29 mouse cellular contexts compared by ENCODE assay signal in the genomic region with DNA sequence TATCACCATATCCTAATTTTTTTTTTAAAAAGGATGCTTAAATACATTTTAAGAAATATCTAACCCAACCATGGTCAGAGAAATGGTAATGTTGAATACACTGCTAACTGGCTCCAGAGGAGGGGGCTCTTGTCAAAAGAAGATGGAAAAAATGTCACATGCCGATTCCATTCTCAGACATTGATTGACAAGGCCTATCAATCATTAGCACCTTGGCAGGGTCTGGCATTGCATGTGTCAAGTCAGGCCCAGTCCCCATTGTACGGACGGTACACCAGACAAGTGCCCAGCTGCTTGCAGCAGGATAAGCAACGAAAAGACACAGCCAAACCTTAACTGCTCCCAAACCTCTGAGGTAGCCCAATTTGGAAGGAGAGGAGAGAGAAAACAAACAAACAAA. TPM values are rescaled to one million over a fixed set of nuclear protein-coding genes. Genes with fewer than 3 reads are reported as not detected.
A peak's percentile ranks its signal among the peaks of the same experiment; 100 is the strongest.
DNase-seq lines count a peak whose midpoint lies in the region; ATAC-seq and TF ChIP-seq lines count a peak whose summit lies in the region.
"Had no signal": no experiment of that assay in that cellular context is flagged by ENCODE, and none has a peak within 500 bp of the region (broad histone marks: within the 10 kb centered on the region; RNA-seq: fewer than 3 reads in every experiment).

No protein-coding gene starts in this region.

- ATAC-seq in CD4-positive, CD25-positive, alpha-beta regulatory T cell, adult 4 months, result no peak
- no peak for ATAC-seq in heart, postnatal 0 days (ENCODE audit: insufficient read depth, low read depth)
- ATAC-seq in kidney, embryonic 15.5 days (replicated peaks; ENCODE audit: low FRiP score), result no peak
- ATAC-seq in lung, postnatal 0 days, result no peak
- ATAC-seq: intestine, postnatal 0 days had no signal

- no peak overlapping the region for H3K4me2 ChIP-seq in heart, postnatal 0 days (ENCODE audit: low read depth, low read length)
- no peak overlapping the region for H3K4me2 ChIP-seq in kidney, embryonic 15.5 days
- H3K4me2 ChIP-seq in lung, postnatal 0 days (replicated peaks; ENCODE audit: low read depth, low read length), result no peak overlapping the region
- H3K4me2 ChIP-seq: heart, embryonic 12.5 days; hindbrain, embryonic 12.5 days; neural tube, embryonic 12.5 days had no signal

- intact Hi-C loops in heart, postnatal 25 days (cut with DNase I), result no loop called here

- no peaks in the 10 kb centered on the region for H3K27me3 ChIP-seq in heart, postnatal 0 days (ENCODE audit: control insufficient read depth, insufficient read depth, low read length)
- H3K27me3 ChIP-seq in kidney, embryonic 15.5 days, result no peaks in the 10 kb centered on the region
- no peaks in the 10 kb centered on the region for H3K27me3 ChIP-seq in lung, postnatal 0 days (replicated peaks; ENCODE audit: insufficient read depth, low read length)
- H3K27me3 ChIP-seq: heart, embryonic 12.5 days; hindbrain, embryonic 12.5 days had no signal

- H3K9ac ChIP-seq in heart, postnatal 0 days (replicated peaks; ENCODE audit: low read depth, low read length), result no peak overlapping the region
- no peak overlapping the region for H3K9ac ChIP-seq in kidney, embryonic 15.5 days
- H3K9ac ChIP-seq in lung, postnatal 0 days (replicated peaks; ENCODE audit: low read depth), result no peak overlapping the region
- H3K9ac ChIP-seq: heart, embryonic 12.5 days; hindbrain, embryonic 12.5 days; neural tube, embryonic 12.5 days had no signal

- WGBS in heart, postnatal 0 days, result 45% methylated on average over 4 of the region's 4 CpGs
- 78% methylated on average over 4 of the region's 4 CpGs for WGBS in kidney, embryonic 15.5 days
- WGBS in lung, postnatal 0 days, result 71% methylated on average over 4 of the region's 4 CpGs

- H3K36me3 ChIP-seq in heart, postnatal 0 days (replicated peaks; ENCODE audit: control insufficient read depth, insufficient read depth, low read length), result peaks cover 20% of the 10 kb centered on the region
- peaks cover 18% of the 10 kb centered on the region for H3K36me3 ChIP-seq in kidney, embryonic 15.5 days
- peaks cover 11% of the 10 kb centered on the region; the same call in 1 of the 2 replicates for H3K36me3 ChIP-seq in lung, postnatal 0 days (ENCODE audit: insufficient read depth, low read length)

- no peak overlapping the region for H3K4me3 ChIP-seq in heart, postnatal 0 days (ENCODE audit: low read depth, low read length)
- no peak overlapping the region for H3K4me3 ChIP-seq in kidney, embryonic 15.5 days (replicated peaks)
- no peak overlapping the region for H3K4me3 ChIP-seq in lung, postnatal 0 days (ENCODE audit: low read depth, low read length)
- H3K4me3 ChIP-seq: forebrain, embryonic 10.5 days; heart, embryonic 12.5 days; hindbrain, embryonic 12.5 days; limb, embryonic 10.5 days; megakaryocyte, embryonic 14.5 days; neural tube, embryonic 12.5 days had no signal

- no peak for TF ChIP-seq EP300 in heart, postnatal 0 days (IDR thresholded peaks at IDR 0.05; ENCODE audit: low read depth)
- no peak for TF ChIP-seq EP300 in lung, postnatal 0 days (IDR thresholded peaks at IDR 0.05)

- H3K9me3 ChIP-seq in heart, postnatal 0 days (replicated peaks; ENCODE audit: control insufficient read depth, low read length), result no peaks in the 10 kb centered on the region
- no peaks in the 10 kb centered on the region for H3K9me3 ChIP-seq in kidney, embryonic 15.5 days (replicated peaks)
- H3K9me3 ChIP-seq in lung, postnatal 0 days (ENCODE audit: low read length), result no peaks in the 10 kb centered on the region
- H3K9me3 ChIP-seq: forebrain, embryonic 10.5 days; heart, embryonic 12.5 days; hindbrain, embryonic 12.5 days; limb, embryonic 10.5 days; megakaryocyte, embryonic 14.5 days; neural tube, embryonic 12.5 days had no signal

- H3K27ac ChIP-seq in heart, postnatal 0 days (ENCODE audit: low read depth), result peak overlapping the region; percentile 99; the same call in 1 of the 2 replicates
- H3K27ac ChIP-seq in kidney, embryonic 15.5 days, result no peak overlapping the region
- 0 out of 2 replicates have a peak overlapping the region, but pooled peaks have one; percentile 39 for H3K27ac ChIP-seq in lung, postnatal 0 days (ENCODE audit: low read length)
- H3K27ac ChIP-seq: forebrain, embryonic 10.5 days; hindbrain, embryonic 12.5 days; limb, embryonic 10.5 days; neural tube, embryonic 12.5 days had no signal

- peak; percentile 14 for DNase-seq in CD4-positive, CD25-positive, alpha-beta regulatory T cell, adult 2 months (ENCODE audit: low read depth, low spot score)
- no peak for DNase-seq in heart, postnatal 0 days (ENCODE audit: low spot score)
- no peak for DNase-seq in heart, postnatal 25 days (ENCODE audit: low spot score)
- DNase-seq in kidney, postnatal 25 days, result peak; percentile 49 to 85
- no peak for DNase-seq in lung, postnatal 0 days (ENCODE audit: low spot score)
- no peak for DNase-seq in lung, postnatal 10 days
- DNase-seq: adrenal gland, postnatal 25 days; cerebellum, adult 9-11 months; heart, postnatal 14 days; liver; lung, adult 2 months; midbrain, embryonic 14.5 days; retina, postnatal 1 day; right cerebral cortex, postnatal 25 days; thymus, postnatal 25 days had no signal

- H3K4me1 ChIP-seq in heart, postnatal 0 days (ENCODE audit: control insufficient read depth, insufficient read depth), result peaks cover 35% of the 10 kb centered on the region
- H3K4me1 ChIP-seq in kidney, embryonic 15.5 days, result peaks cover 23% of the 10 kb centered on the region
- peaks cover 26% of the 10 kb centered on the region for H3K4me1 ChIP-seq in lung, postnatal 0 days (ENCODE audit: insufficient read depth, low read depth, low read length)

- no peak for TF ChIP-seq CTCF in heart, postnatal 0 days (IDR thresholded peaks at IDR 0.05; ENCODE audit: low read depth)
- TF ChIP-seq CTCF in lung, postnatal 0 days (IDR thresholded peaks at IDR 0.05), result no peak

RNA-seq across cellular contexts. Expression of a gene that starts 22.0 kb away (rescaled TPM):
- polyA plus RNA-seq in CD4-positive, CD25-positive, alpha-beta regulatory T cell, adult 4 months (2017; shearing (Covaris generic)), result not detected
- total RNA-seq in heart, postnatal 0 days (2014; rRNA removed; ENCODE audit: low replicate concordance), result not detected in 2 replicates
- polyA plus RNA-seq in heart, postnatal 0 days (2015; fragmentation: Nextera tagmentation; extraction: Ambion mirVana), result 0.11 and 0.15 TPM in 2 replicates
- total RNA-seq in heart, postnatal 25 days (2021), result not detected
- polyA plus RNA-seq in kidney, embryonic 15.5 days (2015; fragmentation: Nextera tagmentation; extraction: Ambion mirVana), result 0.22 TPM in 1 of 2 replicates, not detected in the other
- 0.18 and 0.27 TPM in 2 replicates for polyA plus RNA-seq in lung, postnatal 0 days (2015; fragmentation: Nextera tagmentation; extraction: Ambion mirVana)
- total RNA-seq: adrenal gland, postnatal 25 days; ES-E14; gastrocnemius, postnatal 4 days; heart, postnatal 14 days; layer of hippocampus, postnatal 10 days had no signal
- polyA plus RNA-seq: brain, embryonic 14.5 days; embryonic facial prominence, embryonic 11.5 days; forebrain, embryonic 10.5 days; heart, embryonic 12.5 days; intestine, postnatal 0 days; limb, embryonic 10.5 days; lung, adult 2 months; midbrain, embryonic 14.5 days had no signal

RNA-seq across cellular contexts. Expression of a gene that starts 44.1 kb away (rescaled TPM):
- polyA plus RNA-seq in CD4-positive, CD25-positive, alpha-beta regulatory T cell, adult 4 months (2017; shearing (Covaris generic)), result 100 to 1,000 TPM; 209 to 217 TPM
- 40.7 and 47.4 TPM in 2 replicates for total RNA-seq in heart, postnatal 0 days (2014; rRNA removed; ENCODE audit: low replicate concordance)
- polyA plus RNA-seq in heart, postnatal 0 days (2015; fragmentation: Nextera tagmentation; extraction: Ambion mirVana), result 26.0 and 26.5 TPM in 2 replicates
- 10 to 100 TPM; 43.8 to 63.8 TPM for total RNA-seq in heart, postnatal 25 days (2021)
- 21.8 and 23.3 TPM in 2 replicates for polyA plus RNA-seq in kidney, embryonic 15.5 days (2015; fragmentation: Nextera tagmentation; extraction: Ambion mirVana)
- 78.2 and 89.0 TPM in 2 replicates for polyA plus RNA-seq in lung, postnatal 0 days (2015; fragmentation: Nextera tagmentation; extraction: Ambion mirVana)

Comparison
In these comparisons a context has a peak if more than half of its experiments do, and no peak if none do; other contexts are left out.
1. DNase-seq: peak in CD4-positive, CD25-positive, alpha-beta regulatory T cell, adult 2 months (single experiment) and kidney, postnatal 25 days (2 of 2); none in heart, postnatal 0 days (single experiment), heart, postnatal 25 days (single experiment), lung, postnatal 0 days (single experiment) and lung, postnatal 10 days (single experiment).